Mouse (Mus musculus) liver, embryonic 14.5 days (tissue): Measurements from ENCODE around the gene Arhgap30.

ENCODE experiments used
- CTCF ChIP-seq: IDR thresholded peaks from 2 replicates; pipeline ENCODE4 v1.5.1; 2016; ENCODE audit warnings: antibody characterized with exemption, low read depth, control low read depth
- EP300 ChIP-seq: IDR thresholded peaks from 2 replicates; pipeline ENCODE4 v1.6.1; 2016; ENCODE audit warnings: antibody characterized with exemption, low read depth

- TF ChIP-seq CTCF (no peak), EP300 (no peak)
Measured at GRCm38 (mm10) chr1:171342262-171343207, 46.2 kb upstream of the Arhgap30 start.
